Mouse (Mus musculus) neural tube, embryonic 12.5 days (tissue): Measurements from ENCODE around the gene Oas1a. TPM values are rescaled to one million over a fixed set of nuclear protein-coding genes. Genes with fewer than 3 reads are reported as not detected.
"Not testable (repeated sequence)": the region's sequence is repeated elsewhere in the genome, so short reads cannot be mapped to it uniquely, and the experiment has no call there.

Source experiments
- ATAC-seq: fragments of 200-750 bp; cut with Nextera tagmentation; 2 replicates; pipeline ENCODE4 v1.8.0; 2017; ENCODE audit warnings: low read depth, mild to moderate bottlenecking, moderate TSS enrichment, moderate library complexity; ENCODE audit not compliant: low FRiP score
- H3K27ac ChIP-seq: fragments of 300-500 bp; sonication (generic); 2 replicates; pipeline ENCODE4 v1.5.1; 2016
- H3K27me3 ChIP-seq: fragments of 300-500 bp; sonication (generic); replicated peaks from 2 replicates; pipeline ENCODE4 v1.6.1; 2016; ENCODE audit warnings: mild to moderate bottlenecking
- H3K36me3 ChIP-seq: fragments of 300-500 bp; sonication (generic); 2 replicates; pipeline ENCODE4 v1.6.1; 2016; ENCODE audit warnings: mild to moderate bottlenecking
- H3K4me1 ChIP-seq: fragments of 300-500 bp; sonication (generic); 2 replicates; pipeline ENCODE4 v1.6.1; 2016
- H3K4me2 ChIP-seq: fragments of 300-500 bp; sonication (generic); replicated peaks from 2 replicates; pipeline ENCODE4 v1.6.1; 2016; ENCODE audit warnings: mild to moderate bottlenecking
- H3K4me3 ChIP-seq: fragments of 300-500 bp; sonication (generic); 2 replicates; pipeline ENCODE4 v1.5.1; 2016
- H3K9ac ChIP-seq: fragments of 300-500 bp; sonication (generic); 2 replicates; pipeline ENCODE4 v1.6.1; 2016; ENCODE audit warnings: mild to moderate bottlenecking
- H3K9me3 ChIP-seq: fragments of 300-500 bp; sonication (generic); 2 replicates; pipeline ENCODE4 v1.6.1; 2016; ENCODE audit warnings: mild to moderate bottlenecking
- WGBS: fragments of 180-500 bp; shearing (Covaris S2); methylation state at CpG from one replicate; pipeline ENCODE4 v1.1.7; 2016; 5-methylcytosine and 5-hydroxymethylcytosine counted together
- polyA plus RNA-seq: library from polyadenylated mRNA; unstranded; fragments of >200 nt; fragmentation: Nextera tagmentation; extraction: Ambion mirVana; gene quantifications from 2 replicates; pipeline ENCODE4 v1.2.1, GENCODE M21; 2016

The Oas1a gene
- polyA plus RNA-seq: 0.47 and 0.79 TPM in 2 replicates

GRCm38 (mm10) chr5:120906791-120907733, at the start of gene Oas1a:
Gene Oas1a (minus strand): TSS chr5:120907521.
- not testable (repeated sequence) for ATAC-seq, H3K9me3 ChIP-seq
- WGBS: 29% methylated on average over 10 of the region's 12 CpGs

DNA sequence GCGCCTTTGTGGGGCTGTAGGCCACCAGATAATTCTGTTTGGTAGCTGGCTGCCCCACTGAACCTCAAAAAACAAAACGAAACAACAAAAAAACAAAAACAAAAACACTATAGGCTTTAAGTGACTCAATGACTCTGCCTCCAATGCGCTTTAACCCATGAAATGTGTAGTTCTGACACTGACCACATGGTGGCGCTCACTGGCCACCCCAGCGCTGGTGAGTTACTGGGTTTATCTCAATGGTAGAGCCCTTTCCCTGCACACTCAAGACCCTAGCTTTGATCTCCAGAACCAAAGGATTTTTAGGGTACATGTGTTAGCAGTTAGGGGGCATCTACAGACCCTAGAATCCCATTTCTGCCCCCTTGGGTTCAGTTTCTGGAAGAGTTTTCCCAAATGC, 46.7 kb upstream of the Oas1a start:
- no peak for ATAC-seq
- H3K27me3 ChIP-seq: no peaks in the 10 kb centered on the region

More at GRCm38 (mm10) chr5:120906791-120907733, at the start of gene Oas1a:
- not testable (repeated sequence) for H3K4me2 ChIP-seq, H3K4me1 ChIP-seq, H3K9ac ChIP-seq, H3K36me3 ChIP-seq, H3K27ac ChIP-seq, H3K4me3 ChIP-seq, H3K27me3 ChIP-seq

GRCm38 (mm10) chr5:120952242-120952770, 45.0 kb upstream of the Oas1a start:
- no peak overlapping the region for H3K9ac ChIP-seq
- H3K4me2 ChIP-seq: no peak overlapping the region
- ATAC-seq: no peak
- H3K27ac ChIP-seq: no peak overlapping the region
- WGBS: 70% methylated on average over 10 of the region's 10 CpGs
- H3K27me3 ChIP-seq: no peaks in the 10 kb centered on the region
- no peaks in the 10 kb centered on the region for H3K36me3 ChIP-seq
- no peaks in the 10 kb centered on the region for H3K4me1 ChIP-seq
- no peak overlapping the region for H3K4me3 ChIP-seq
- no peaks in the 10 kb centered on the region for H3K9me3 ChIP-seq

More for the DNA sequence above, 46.7 kb upstream of the Oas1a start:
- H3K9me3 ChIP-seq: no peaks in the 10 kb centered on the region
- 22% methylated on average over 5 of the region's 5 CpGs for WGBS
- no peaks in the 10 kb centered on the region for H3K36me3 ChIP-seq
- H3K9ac ChIP-seq: no peak overlapping the region
- H3K4me1 ChIP-seq: no peaks in the 10 kb centered on the region
- no peak overlapping the region for H3K4me2 ChIP-seq
- no peak overlapping the region for H3K27ac ChIP-seq
- no peak overlapping the region for H3K4me3 ChIP-seq

- no peak overlapping the region for H3K4me2 ChIP-seq
- no peak overlapping the region for H3K9ac ChIP-seq
- no peaks in the 10 kb centered on the region for H3K36me3 ChIP-seq
- no peak overlapping the region for H3K4me3 ChIP-seq
- H3K27ac ChIP-seq: no peak overlapping the region
- no peaks in the 10 kb centered on the region for H3K4me1 ChIP-seq
- H3K9me3 ChIP-seq: no peaks in the 10 kb centered on the region
- WGBS: 73% methylated on average over 10 of the region's 10 CpGs
- no peaks in the 10 kb centered on the region for H3K27me3 ChIP-seq
- ATAC-seq: no peak
Measured at GRCm38 (mm10) chr5:120942076-120942475, 34.8 kb upstream of the Oas1a start.

- no peaks in the 10 kb centered on the region for H3K9me3 ChIP-seq
- H3K27ac ChIP-seq: no peak overlapping the region
- no peak overlapping the region for H3K4me2 ChIP-seq
- no peak for ATAC-seq
- no peak overlapping the region for H3K9ac ChIP-seq
- H3K4me1 ChIP-seq: no peaks in the 10 kb centered on the region
- 60% methylated on average over 8 of the region's 8 CpGs for WGBS
- H3K4me3 ChIP-seq: no peak overlapping the region
- no peaks in the 10 kb centered on the region for H3K27me3 ChIP-seq
- H3K36me3 ChIP-seq: no peaks in the 10 kb centered on the region
Measured at GRCm38 (mm10) chr5:120938586-120938985, 31.3 kb upstream of the Oas1a start.

GRCm38 (mm10) chr5:120937841-120938240, 30.5 kb upstream of the Oas1a start:
- Histone ChIP-seq H3K27ac (no peak overlapping the region), H3K4me2 (no peak overlapping the region), H3K27me3 (no peaks in the 10 kb centered on the region), H3K9me3 (no peaks in the 10 kb centered on the region), H3K36me3 (no peaks in the 10 kb centered on the region), H3K4me3 (no peak overlapping the region), H3K9ac (no peak overlapping the region), H3K4me1 (no peaks in the 10 kb centered on the region)
- 85% methylated on average over 4 of the region's 4 CpGs for WGBS
- ATAC-seq: no peak

DNA sequence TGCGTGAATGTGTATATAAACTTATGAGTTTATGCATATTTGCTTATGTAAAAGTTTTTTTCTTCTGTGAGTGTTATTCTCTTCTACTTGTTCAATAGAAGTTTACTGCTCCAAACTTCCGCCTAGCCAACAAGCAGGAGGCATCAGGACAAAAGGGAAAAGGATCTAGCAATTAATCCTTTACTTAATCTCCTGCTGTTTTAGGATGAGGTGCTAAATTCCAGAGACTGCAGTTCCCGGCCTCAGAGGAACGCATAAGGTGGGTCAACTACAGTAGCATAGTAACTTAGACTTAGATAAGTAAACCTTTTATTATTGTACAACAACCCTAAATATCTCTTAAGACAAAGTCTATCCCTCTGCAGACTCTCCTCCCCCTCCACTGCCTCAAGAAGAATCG, 26.6 kb upstream of the Oas1a start:
- 3% methylated on average over 5 of the region's 5 CpGs for WGBS
- no peaks in the 10 kb centered on the region for H3K36me3 ChIP-seq
- H3K9ac ChIP-seq: no peak overlapping the region
- H3K4me2 ChIP-seq: no peak overlapping the region
- no peak overlapping the region for H3K4me3 ChIP-seq
- no peak overlapping the region for H3K27ac ChIP-seq
- H3K27me3 ChIP-seq: no peaks in the 10 kb centered on the region
- H3K9me3 ChIP-seq: no peaks in the 10 kb centered on the region
- no peaks in the 10 kb centered on the region for H3K4me1 ChIP-seq
- no peak for ATAC-seq

DNA sequence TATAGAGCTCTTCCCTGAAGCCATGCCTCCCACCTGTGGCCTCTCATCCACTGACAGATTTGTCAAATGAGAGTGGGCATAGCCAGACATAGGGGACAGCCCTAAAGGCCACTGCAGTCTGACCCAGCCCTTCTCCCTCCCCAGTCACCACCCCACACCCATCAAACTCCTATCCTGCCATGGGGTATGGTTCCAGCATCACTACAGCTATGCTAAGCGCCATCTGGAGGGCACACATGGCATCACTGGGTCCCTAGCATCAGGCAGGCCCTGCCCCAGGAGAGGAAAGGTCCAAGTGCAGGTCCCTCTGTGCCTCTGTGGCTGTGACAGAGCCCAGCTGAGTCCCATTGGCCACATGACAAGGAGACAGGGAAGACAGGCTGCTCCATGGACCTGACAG, 19.7 kb upstream of the Oas1a start:
- Histone ChIP-seq H3K4me1 (no peaks in the 10 kb centered on the region), H3K4me2 (no peak overlapping the region), H3K4me3 (no peak overlapping the region), H3K27me3 (no peaks in the 10 kb centered on the region), H3K27ac (no peak overlapping the region), H3K36me3 (no peaks in the 10 kb centered on the region), H3K9me3 (no peaks in the 10 kb centered on the region), H3K9ac (no peak overlapping the region)
- no peak for ATAC-seq
- 0% methylated on average over 1 of the region's 1 CpGs for WGBS

DNA sequence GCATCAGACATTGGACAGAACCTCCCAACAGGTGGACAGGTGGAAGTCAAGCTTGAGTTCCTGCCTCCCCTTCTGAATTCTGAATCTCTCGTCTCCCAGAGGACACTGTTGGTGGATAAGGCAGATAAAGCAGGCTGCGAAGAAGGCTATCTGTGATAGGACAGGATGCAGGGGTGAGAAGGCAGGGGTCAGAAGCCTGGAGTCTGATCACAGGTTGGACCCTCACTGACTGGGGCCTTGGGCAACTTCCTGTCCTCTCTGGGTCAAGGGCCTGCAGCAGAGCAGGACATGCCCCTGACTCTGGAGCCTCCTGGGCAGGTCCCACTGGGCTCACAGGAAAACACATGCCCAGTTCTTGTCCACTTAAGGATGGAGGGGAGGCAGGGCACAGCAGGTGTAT, 19.0 kb upstream of the Oas1a start:
- not testable (repeated sequence) for H3K27ac ChIP-seq, H3K9ac ChIP-seq, H3K4me3 ChIP-seq, H3K9me3 ChIP-seq, ATAC-seq, H3K4me1 ChIP-seq, H3K36me3 ChIP-seq, H3K27me3 ChIP-seq, H3K4me2 ChIP-seq
- 75% methylated on average over 2 of the region's 2 CpGs for WGBS

DNA sequence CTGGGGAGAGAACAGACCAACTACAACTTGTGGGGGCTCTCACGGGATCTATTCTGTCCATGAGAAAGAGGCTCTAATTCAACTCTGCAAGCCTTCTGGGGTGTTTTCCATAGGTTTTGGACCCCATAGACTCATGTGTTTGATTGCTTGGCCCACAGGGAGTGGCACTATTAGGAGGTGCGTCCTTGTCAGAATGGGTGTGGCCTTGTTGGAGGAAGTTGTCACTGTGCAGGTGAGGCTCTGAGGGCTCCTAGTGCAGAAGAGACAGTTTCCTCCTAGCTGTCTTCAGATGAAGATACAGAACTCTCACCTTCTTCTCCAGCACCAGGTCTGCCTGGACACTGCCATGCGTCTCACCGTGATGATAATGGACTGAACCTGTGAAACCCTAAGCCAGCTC, 17.2 kb upstream of the Oas1a start:
- not testable (repeated sequence) for ATAC-seq, H3K9ac ChIP-seq, H3K4me1 ChIP-seq, H3K27ac ChIP-seq, H3K4me3 ChIP-seq, H3K27me3 ChIP-seq, H3K4me2 ChIP-seq, H3K9me3 ChIP-seq, H3K36me3 ChIP-seq
- 82% methylated on average over 4 of the region's 4 CpGs for WGBS

DNA sequence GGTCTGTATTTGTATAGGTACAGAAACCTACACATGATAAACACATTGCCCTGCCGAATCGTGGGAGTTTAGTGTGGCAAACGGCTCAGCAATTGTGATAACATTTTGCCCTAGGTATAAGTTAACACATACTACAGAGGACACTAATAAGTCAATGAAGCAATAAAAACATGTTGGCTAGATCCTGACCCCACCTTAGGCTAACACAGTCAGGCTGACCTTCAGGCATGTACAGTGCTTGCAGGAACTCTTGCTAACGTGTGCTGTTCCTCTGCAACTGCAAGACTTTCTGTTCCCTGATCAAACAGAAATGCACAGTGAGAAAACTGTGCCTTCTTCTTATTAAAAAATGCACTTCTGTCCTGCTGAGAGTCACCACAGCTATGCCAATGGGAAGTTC, 16.6 kb upstream of the Oas1a start:
- H3K4me3 ChIP-seq: no peak overlapping the region
- no peaks in the 10 kb centered on the region for H3K36me3 ChIP-seq
- no peaks in the 10 kb centered on the region for H3K4me1 ChIP-seq
- no peaks in the 10 kb centered on the region for H3K27me3 ChIP-seq
- H3K9ac ChIP-seq: no peak overlapping the region
- H3K9me3 ChIP-seq: no peaks in the 10 kb centered on the region
- WGBS: 83% methylated on average over 4 of the region's 4 CpGs
- H3K27ac ChIP-seq: no peak overlapping the region
- no peak for ATAC-seq
- H3K4me2 ChIP-seq: no peak overlapping the region

GRCm38 (mm10) chr5:120920296-120920695, 13.0 kb upstream of the Oas1a start:
- Histone ChIP-seq H3K36me3 (no peaks in the 10 kb centered on the region), H3K9me3 (no peaks in the 10 kb centered on the region), H3K27me3 (no peaks in the 10 kb centered on the region), H3K4me2 (no peak overlapping the region), H3K4me1 (no peaks in the 10 kb centered on the region), H3K4me3 (no peak overlapping the region), H3K27ac (no peak overlapping the region), H3K9ac (no peak overlapping the region)
- WGBS: 86% methylated on average over 3 of the region's 3 CpGs
- ATAC-seq: no peak
